Mouse (Mus musculus) R1 (cell line): ENCODE measurements around the gene Plch2.

Source experiments
- DNase-seq: peaks from one replicate; pipeline ENCODE4 v3.0.0-alpha.2; 2018; ENCODE audit warnings: low read depth, low spot score

Gene Plch2

GRCm38 (mm10) chr4:155020813-155021212, 35.8 kb downstream of the Plch2 start:
- no peak for DNase-seq

- no peak for DNase-seq
These were observed 36.4 kb downstream of the Plch2 start for GRCm38 (mm10) chr4:155020141-155020540.

GRCm38 (mm10) chr4:155019336-155019847, 37.2 kb downstream of the Plch2 start:
- peak; percentile 56 for DNase-seq

- DNase-seq, result peak; percentile 60
These were observed 37.8 kb downstream of the Plch2 start for GRCm38 (mm10) chr4:155018601-155019335.

GRCm38 (mm10) chr4:155018066-155018465, 38.5 kb downstream of the Plch2 start:
- DNase-seq, result no peak

- DNase-seq, result no peak
These were observed 39.2 kb downstream of the Plch2 start for GRCm38 (mm10) chr4:155017253-155017878.

GRCm38 (mm10) chr4:155016807-155017206, 39.8 kb downstream of the Plch2 start:
- DNase-seq, result no peak

- DNase-seq, result no peak
These were observed 41.0 kb downstream of the Plch2 start for GRCm38 (mm10) chr4:155015550-155015949.

GRCm38 (mm10) chr4:155014791-155015190, 41.8 kb downstream of the Plch2 start:
- DNase-seq, result no peak

GRCm38 (mm10) chr4:155014244-155014643, 42.3 kb downstream of the Plch2 start:
- DNase-seq, result no peak

- peak; percentile 83 for DNase-seq
These were observed 43.8 kb downstream of the Plch2 start for GRCm38 (mm10) chr4:155012788-155013187.

- DNase-seq, result no peak
These were observed 44.5 kb downstream of the Plch2 start for GRCm38 (mm10) chr4:155012115-155012514.

- no peak for DNase-seq
These were observed 45.1 kb downstream of the Plch2 start for GRCm38 (mm10) chr4:155011312-155012025.

- DNase-seq, result no peak
These were observed 45.7 kb downstream of the Plch2 start for GRCm38 (mm10) chr4:155010870-155011269.

- no peak for DNase-seq
These were observed 47.4 kb downstream of the Plch2 start for GRCm38 (mm10) chr4:155009216-155009615.

GRCm38 (mm10) chr4:155008075-155008474, 48.5 kb downstream of the Plch2 start:
- DNase-seq, result no peak

GRCm38 (mm10) chr4:155007641-155008040, 48.9 kb downstream of the Plch2 start:
- DNase-seq, result no peak

- DNase-seq, result no peak
These were observed 50.3 kb downstream of the Plch2 start for GRCm38 (mm10) chr4:155006296-155006695.

GRCm38 (mm10) chr4:155005278-155005677, 51.3 kb downstream of the Plch2 start:
- DNase-seq, result no peak

GRCm38 (mm10) chr4:154999379-154999778, 57.2 kb downstream of the Plch2 start:
- DNase-seq, result no peak

GRCm38 (mm10) chr4:154996572-154997154, 59.9 kb downstream of the Plch2 start:
- no peak for DNase-seq

- no peak for DNase-seq
These were observed 61.7 kb downstream of the Plch2 start for GRCm38 (mm10) chr4:154994876-154995275.
